8 mouse cellular contexts compared by ENCODE assay signal in the genomic region with DNA sequence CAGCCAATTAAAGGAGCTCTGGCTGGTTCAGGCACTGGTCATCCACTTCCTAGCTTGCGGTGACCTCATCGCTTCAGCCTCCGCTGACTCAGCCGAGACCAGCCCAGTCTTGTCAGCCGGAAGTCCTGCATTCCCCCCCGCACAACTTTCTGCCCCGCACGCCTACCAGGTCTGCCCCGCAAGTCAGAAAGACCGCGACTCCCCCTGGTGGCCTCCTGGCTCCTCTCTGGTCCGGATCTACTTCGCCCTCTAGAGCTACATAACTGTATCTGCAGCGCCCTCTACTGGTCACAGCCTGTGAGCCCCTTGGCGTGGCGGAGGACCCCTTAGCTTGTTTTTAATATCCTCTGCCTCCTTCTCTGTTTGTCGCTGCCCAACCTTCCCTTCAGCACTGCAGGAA. TPM values are rescaled to one million over a fixed set of nuclear protein-coding genes. Genes with fewer than 3 reads are reported as not detected.
DNase-seq lines count a peak whose midpoint lies in the region; ATAC-seq and TF ChIP-seq lines count a peak whose summit lies in the region.

No protein-coding gene starts in this region.

- DNase-seq in heart, postnatal 10 days = peak; percentile 95 to 99
- peak; percentile 70 for DNase-seq in large intestine, adult 2 months (ENCODE audit: low read depth, low spot score)
- DNase-seq in liver, postnatal 0 days = peak; percentile 96
- peak; percentile 100 for DNase-seq in testis, postnatal 10 days (ENCODE audit: low spot score)

- intact Hi-C loops in heart, postnatal 10 days (cut with DNase I) = loop anchor here (1.0 kb wide), 2 partner anchors 17 to 51 kb away; no protein-coding TSS in a partner anchor

- ATAC-seq in cerebellum, adult (ENCODE audit: insufficient number of reproducible peaks, low FRiP score, low TSS enrichment) = peak; percentile 74
- peak; percentile 83 for ATAC-seq in forebrain, embryonic 13.5 days
- peak; percentile 80 for ATAC-seq in liver, postnatal 0 days
- ATAC-seq in neural tube, embryonic 14.5 days (ENCODE audit: low read depth) = peak; percentile 83

- H3K27me3 ChIP-seq in ES-Bruce4 (ENCODE audit: control insufficient read depth, insufficient read depth, low read length, poor library complexity, severe bottlenecking) = no peaks in the 10 kb centered on the region
- H3K27me3 ChIP-seq in forebrain, embryonic 13.5 days = peaks cover 27% of the 10 kb centered on the region
- H3K27me3 ChIP-seq in liver, postnatal 0 days (ENCODE audit: insufficient read depth, low read length) = peaks cover 20% of the 10 kb centered on the region
- no peaks in the 10 kb centered on the region for H3K27me3 ChIP-seq in neural tube, embryonic 14.5 days (ENCODE audit: control insufficient read depth, insufficient read depth, low read length)

- WGBS in forebrain, embryonic 13.5 days = under 1% methylated on average over 17 of the region's 17 CpGs
- WGBS in large intestine, adult 2 months = 1% methylated on average over 17 of the region's 17 CpGs
- under 1% methylated on average over 17 of the region's 17 CpGs for WGBS in liver, postnatal 0 days (ENCODE audit: insufficient replicate concordance)
- under 1% methylated on average over 17 of the region's 17 CpGs for WGBS in neural tube, embryonic 14.5 days

- H3K27ac ChIP-seq in ES-Bruce4 (ENCODE audit: insufficient read depth, low read length) = no peak overlapping the region
- H3K27ac ChIP-seq in forebrain, embryonic 13.5 days = peak overlapping the region; percentile 71
- H3K27ac ChIP-seq in liver, postnatal 0 days (ENCODE audit: low read depth) = no peak overlapping the region
- peak overlapping the region; percentile 66; the same call in 1 of the 2 replicates for H3K27ac ChIP-seq in neural tube, embryonic 14.5 days (ENCODE audit: low read depth, low read length)

- 0 out of 2 replicates have a peak overlapping the region, but pooled peaks have one; percentile 12 for H3K9ac ChIP-seq in ES-Bruce4 (ENCODE audit: low read depth, poor library complexity, severe bottlenecking)
- H3K9ac ChIP-seq in forebrain, embryonic 13.5 days = peak overlapping the region; percentile 62; the same call in 1 of the 2 replicates
- no peak overlapping the region for H3K9ac ChIP-seq in liver, postnatal 0 days (replicated peaks)
- H3K9ac ChIP-seq in neural tube, embryonic 14.5 days (replicated peaks; ENCODE audit: low read depth, low read length) = 0 out of 2 replicates have a peak overlapping the region, but pooled peaks have one; percentile 17

- peaks cover 5% of the 10 kb centered on the region for H3K4me1 ChIP-seq in ES-Bruce4 (ENCODE audit: control insufficient read depth, insufficient read depth, low read length)
- H3K4me1 ChIP-seq in forebrain, embryonic 13.5 days = peaks cover 67% of the 10 kb centered on the region
- peaks cover 28% of the 10 kb centered on the region for H3K4me1 ChIP-seq in liver, postnatal 0 days (ENCODE audit: insufficient read depth)
- peaks cover 38% of the 10 kb centered on the region for H3K4me1 ChIP-seq in neural tube, embryonic 14.5 days (ENCODE audit: control insufficient read depth, insufficient read depth, low read length)

- peak; percentile 80; the same call in 1 of the 2 replicates for TF ChIP-seq EP300 in ES-Bruce4 (IDR thresholded peaks at IDR 0.05; ENCODE audit: insufficient read depth, low read depth, low read length)
- no peak for TF ChIP-seq EP300 in liver, postnatal 0 days (IDR thresholded peaks at IDR 0.05; ENCODE audit: low read depth)

- H3K4me2 ChIP-seq in forebrain, embryonic 13.5 days = peak overlapping the region; percentile 72
- H3K4me2 ChIP-seq in liver, postnatal 0 days (ENCODE audit: low read depth, low read length) = peak overlapping the region; percentile 68
- peak overlapping the region; percentile 56 for H3K4me2 ChIP-seq in neural tube, embryonic 14.5 days (ENCODE audit: low read depth, low read length)

- TF ChIP-seq CTCF in ES-Bruce4 (IDR thresholded peaks at IDR 0.05; ENCODE audit: low read depth, low read length) = peak; percentile 99
- peak; percentile 99 for TF ChIP-seq CTCF in liver, postnatal 0 days (IDR thresholded peaks at IDR 0.05; ENCODE audit: low read depth)

- no peaks in the 10 kb centered on the region for H3K36me3 ChIP-seq in ES-Bruce4 (ENCODE audit: control insufficient read depth, insufficient read depth, low read length, poor library complexity, severe bottlenecking)
- no peaks in the 10 kb centered on the region for H3K36me3 ChIP-seq in forebrain, embryonic 13.5 days (ENCODE audit: poor library complexity, severe bottlenecking)
- H3K36me3 ChIP-seq in liver, postnatal 0 days (replicated peaks; ENCODE audit: insufficient read depth, low read length) = no peaks in the 10 kb centered on the region
- H3K36me3 ChIP-seq in neural tube, embryonic 14.5 days (ENCODE audit: control insufficient read depth, insufficient read depth, low read length) = no peaks in the 10 kb centered on the region

- TF ChIP-seq POLR2A in ES-Bruce4 (IDR thresholded peaks at IDR 0.05; ENCODE audit: insufficient read depth, low read length) = no peak

- peak overlapping the region; percentile 34 for H3K4me3 ChIP-seq in ES-Bruce4 (ENCODE audit: low read depth, low read length)
- H3K4me3 ChIP-seq in forebrain, embryonic 13.5 days = peak overlapping the region; percentile 41
- H3K4me3 ChIP-seq in liver, postnatal 0 days (ENCODE audit: low read depth, low read length) = peak overlapping the region; percentile 21
- peak overlapping the region; percentile 31 for H3K4me3 ChIP-seq in neural tube, embryonic 14.5 days (ENCODE audit: low read depth, low read length)

- H3K9me3 ChIP-seq in ES-Bruce4 (replicated peaks; ENCODE audit: control insufficient read depth, insufficient read depth, low read length, poor library complexity, severe bottlenecking) = no peaks in the 10 kb centered on the region
- no peaks in the 10 kb centered on the region for H3K9me3 ChIP-seq in forebrain, embryonic 13.5 days (replicated peaks)
- H3K9me3 ChIP-seq in liver, postnatal 0 days (ENCODE audit: low read length) = no peaks in the 10 kb centered on the region
- H3K9me3 ChIP-seq in neural tube, embryonic 14.5 days (ENCODE audit: control insufficient read depth, low read length) = no peaks in the 10 kb centered on the region

RNA-seq across cellular contexts. Expression of a gene that starts 13.2 kb away (rescaled TPM):
- polyA plus RNA-seq in ES-Bruce4 (2011; ENCODE audit: insufficient read depth, insufficient read length, low read depth, missing spikeins) = 1.1 TPM in 2 replicates
- polyA plus RNA-seq in forebrain, embryonic 13.5 days (2015; fragmentation: Nextera tagmentation; extraction: Ambion mirVana) = 9.5 and 9.6 TPM in 2 replicates
- under 1 TPM in 1 of 2 experiments, not detected in 1; 0.17 TPM for total RNA-seq in heart, postnatal 10 days (2021)
- polyA plus RNA-seq in large intestine, adult 2 months (2012; rRNA removed) = 0.20 TPM in 1 of 2 replicates, not detected in the other
- polyA plus RNA-seq in liver, postnatal 0 days (2015; fragmentation: Nextera tagmentation; extraction: Ambion mirVana) = 0.05 TPM in 1 of 2 replicates, not detected in the other
- polyA plus RNA-seq in neural tube, embryonic 14.5 days (2014; fragmentation: Nextera tagmentation; extraction: Ambion mirVana) = 79.5 and 107 TPM in 2 replicates

RNA-seq across cellular contexts. Expression of a gene that starts 16.0 kb away (rescaled TPM):
- 34.5 and 36.0 TPM in 2 replicates for polyA plus RNA-seq in ES-Bruce4 (2011; ENCODE audit: insufficient read depth, insufficient read length, low read depth, missing spikeins)
- 76.3 and 79.9 TPM in 2 replicates for polyA plus RNA-seq in forebrain, embryonic 13.5 days (2015; fragmentation: Nextera tagmentation; extraction: Ambion mirVana)
- total RNA-seq in heart, postnatal 10 days (2021) = 10 to 100 TPM; 56.4 to 62.4 TPM
- 0.87 and 1.4 TPM in 2 replicates for polyA plus RNA-seq in large intestine, adult 2 months (2012; rRNA removed)
- 0.83 and 0.95 TPM in 2 replicates for polyA plus RNA-seq in liver, postnatal 0 days (2015; fragmentation: Nextera tagmentation; extraction: Ambion mirVana)
- 11.1 and 16.7 TPM in 2 replicates for polyA plus RNA-seq in neural tube, embryonic 14.5 days (2014; fragmentation: Nextera tagmentation; extraction: Ambion mirVana)

RNA-seq across cellular contexts. Expression of a gene that starts 38.4 kb away (rescaled TPM):
- polyA plus RNA-seq in ES-Bruce4 (2011; ENCODE audit: insufficient read depth, insufficient read length, low read depth, missing spikeins) = 11.9 and 12.0 TPM in 2 replicates
- 67.1 and 89.5 TPM in 2 replicates for polyA plus RNA-seq in forebrain, embryonic 13.5 days (2015; fragmentation: Nextera tagmentation; extraction: Ambion mirVana)
- total RNA-seq in heart, postnatal 10 days (2021) = under 1 TPM; 0.57 to 0.81 TPM
- polyA plus RNA-seq in large intestine, adult 2 months (2012; rRNA removed) = not detected in 2 replicates
- not detected in 2 replicates for polyA plus RNA-seq in liver, postnatal 0 days (2015; fragmentation: Nextera tagmentation; extraction: Ambion mirVana)
- polyA plus RNA-seq in neural tube, embryonic 14.5 days (2014; fragmentation: Nextera tagmentation; extraction: Ambion mirVana) = 45.5 and 103 TPM in 2 replicates

RNA-seq across cellular contexts. Expression of a gene that starts 40.5 kb away (rescaled TPM):
- polyA plus RNA-seq in ES-Bruce4 (2011; ENCODE audit: insufficient read depth, insufficient read length, low read depth, missing spikeins) = not detected in 2 replicates
- 0.11 and 0.36 TPM in 2 replicates for polyA plus RNA-seq in forebrain, embryonic 13.5 days (2015; fragmentation: Nextera tagmentation; extraction: Ambion mirVana)
- total RNA-seq in heart, postnatal 10 days (2021) = not detected
- polyA plus RNA-seq in large intestine, adult 2 months (2012; rRNA removed) = not detected in 2 replicates
- polyA plus RNA-seq in liver, postnatal 0 days (2015; fragmentation: Nextera tagmentation; extraction: Ambion mirVana) = not detected in 2 replicates
- polyA plus RNA-seq in neural tube, embryonic 14.5 days (2014; fragmentation: Nextera tagmentation; extraction: Ambion mirVana) = 0.39 and 0.76 TPM in 2 replicates

RNA-seq across cellular contexts. Expression of a gene that starts 56.0 kb away (rescaled TPM):
- 27.7 and 27.8 TPM in 2 replicates for polyA plus RNA-seq in ES-Bruce4 (2011; ENCODE audit: insufficient read depth, insufficient read length, low read depth, missing spikeins)
- polyA plus RNA-seq in forebrain, embryonic 13.5 days (2015; fragmentation: Nextera tagmentation; extraction: Ambion mirVana) = 29.7 and 30.7 TPM in 2 replicates
- total RNA-seq in heart, postnatal 10 days (2021) = 1 to 10 TPM; 7.2 to 8.4 TPM
- polyA plus RNA-seq in large intestine, adult 2 months (2012; rRNA removed) = 8.0 and 9.3 TPM in 2 replicates
- polyA plus RNA-seq in liver, postnatal 0 days (2015; fragmentation: Nextera tagmentation; extraction: Ambion mirVana) = 13.1 and 14.3 TPM in 2 replicates
- 31.2 and 36.5 TPM in 2 replicates for polyA plus RNA-seq in neural tube, embryonic 14.5 days (2014; fragmentation: Nextera tagmentation; extraction: Ambion mirVana)

Comparison
In these comparisons a context has a peak if more than half of its experiments do, and no peak if none do; other contexts are left out.
1. H3K27ac ChIP-seq: peak in forebrain, embryonic 13.5 days (single experiment) and neural tube, embryonic 14.5 days (single experiment); none in ES-Bruce4 (single experiment) and liver, postnatal 0 days (single experiment).
2. RNA of a gene that starts 38.4 kb away (polyA plus RNA-seq): 67.1 to 89.5 TPM in forebrain, embryonic 13.5 days, 45.5 to 103 TPM in neural tube, embryonic 14.5 days and 11.9 to 12.0 TPM in ES-Bruce4; not detected in large intestine, adult 2 months and not detected in liver, postnatal 0 days; every median in the first group is over 10 times any median in the second.
3. Peak in every context shown above with its lines, with median percentiles within 50 percentile points of each other: H3K4me3 ChIP-seq, ATAC-seq, H3K4me2 ChIP-seq and DNase-seq.